Mouse (Mus musculus): Measurements from ENCODE around the gene Psmb9. TPM values are rescaled to one million over a fixed set of nuclear protein-coding genes. Genes with fewer than 3 reads are reported as not detected.

The Psmb9 gene
- polyA plus RNA-seq, 1 experiment from 2014 or later = 4.4 TPM

DNA sequence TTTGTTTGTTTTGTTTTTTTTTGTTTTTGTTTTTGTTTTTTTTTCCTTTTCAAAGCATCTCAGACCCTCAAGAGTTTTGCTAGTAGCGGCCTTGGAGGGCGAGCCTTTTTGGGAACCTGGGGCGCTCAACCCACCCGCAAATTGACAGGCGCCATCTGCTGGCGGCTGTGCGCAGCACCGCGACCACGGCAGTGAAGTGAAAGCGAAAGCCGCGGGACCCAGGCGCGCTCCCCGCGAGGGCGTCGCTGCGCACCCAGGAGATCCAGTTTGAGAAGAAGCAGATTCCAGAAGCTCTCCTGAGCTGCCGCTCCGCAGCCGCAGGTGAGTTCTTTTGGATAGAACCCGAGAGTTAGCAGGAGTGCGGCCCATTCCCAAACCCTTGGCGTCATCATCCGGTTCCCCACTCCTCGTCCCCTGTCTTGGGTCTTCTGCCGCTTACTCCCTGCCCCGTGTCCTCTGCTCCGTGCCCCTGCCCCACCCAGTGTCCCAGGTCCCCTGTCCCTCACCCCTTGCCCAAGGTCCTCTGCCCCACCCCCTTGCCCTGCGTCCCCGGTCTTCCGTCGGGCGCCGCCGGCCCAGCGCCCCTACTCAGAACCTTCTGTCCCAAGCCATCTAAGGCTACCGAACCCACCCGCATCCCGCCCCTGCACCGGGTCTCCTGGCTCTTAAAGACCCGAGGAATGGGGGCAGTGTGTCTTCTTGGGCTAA is 16.9 kb upstream of the Psmb9 start:
- no peaks in the 10 kb centered on the region for H3K36me3 ChIP-seq (ENCODE audit: control insufficient read depth, insufficient read depth, low read length)
- no peaks in the 10 kb centered on the region for H3K9me3 ChIP-seq (ENCODE audit: control insufficient read depth, low read depth, low read length)
- 0 out of 2 replicates have a peak, but pooled peaks cover 3% of the 10 kb centered on the region for H3K27me3 ChIP-seq (ENCODE audit: control insufficient read depth, insufficient read depth, low read length)
- 1% methylated on average over 44 of the region's 44 CpGs for WGBS
- H3K27ac ChIP-seq (ENCODE audit: low read length) = no peak overlapping the region
- peak overlapping the region; percentile 70 for H3K4me3 ChIP-seq (ENCODE audit: low read depth, low read length)
- ATAC-seq (ENCODE audit: insufficient number of reproducible peaks, insufficient read depth, low FRiP score, low read depth) = peak; percentile 63; the same call in 1 of the 2 replicates
- peak overlapping the region; percentile 50 for H3K9ac ChIP-seq (replicated peaks; ENCODE audit: low read depth, low read length)
- H3K4me2 ChIP-seq (replicated peaks; ENCODE audit: low read depth, low read length) = peak overlapping the region; percentile 97
- 0 out of 2 replicates have a peak, but pooled peaks cover 7% of the 10 kb centered on the region for H3K4me1 ChIP-seq (ENCODE audit: control insufficient read depth, insufficient read depth, low read length)

- Histone ChIP-seq H3K27ac (ENCODE audit: low read length) (no peak within 1 kb of the TSS), H3K27me3 (ENCODE audit: control insufficient read depth, insufficient read depth, low read length) (peaks cover 6% of the 10 kb centered on the region; the same call in 1 of the 2 replicates)
Measured at GRCm38 (mm10) chr17:34203444-34203843, 15.9 kb upstream of the Psmb9 start, which contains the start of gene Tap2. TSS of gene Tap2 (plus strand) at chr17:34203527.

GRCm38 (mm10) chr17:34202760-34203442 is 15.3 kb upstream of the Psmb9 start:
- peaks cover 11% of the 10 kb centered on the region; the same call in 1 of the 2 replicates for H3K27me3 ChIP-seq (ENCODE audit: control insufficient read depth, insufficient read depth, low read length)
- no peak overlapping the region for H3K4me2 ChIP-seq (replicated peaks; ENCODE audit: low read depth, low read length)
- H3K4me1 ChIP-seq (ENCODE audit: control insufficient read depth, insufficient read depth, low read length) = 0 out of 2 replicates have a peak, but pooled peaks cover 9% of the 10 kb centered on the region
- no peak for ATAC-seq (ENCODE audit: insufficient number of reproducible peaks, insufficient read depth, low FRiP score, low read depth)
- H3K27ac ChIP-seq (ENCODE audit: low read length) = no peak overlapping the region
- no peak overlapping the region for H3K4me3 ChIP-seq (ENCODE audit: low read depth, low read length)
- no peaks in the 10 kb centered on the region for H3K36me3 ChIP-seq (ENCODE audit: control insufficient read depth, insufficient read depth, low read length)
- H3K9me3 ChIP-seq (ENCODE audit: control insufficient read depth, low read depth, low read length) = no peaks in the 10 kb centered on the region
- no peak overlapping the region for H3K9ac ChIP-seq (replicated peaks; ENCODE audit: low read depth, low read length)
- 76% methylated on average over 4 of the region's 4 CpGs for WGBS

More at GRCm38 (mm10) chr17:34203444-34203843, 15.9 kb upstream of the Psmb9 start, which contains the start of gene Tap2:
- H3K36me3 ChIP-seq (ENCODE audit: control insufficient read depth, insufficient read depth, low read length) = no peaks in the 10 kb centered on the region
- peak within 1 kb of the TSS; percentile 70 for H3K4me3 ChIP-seq (ENCODE audit: low read depth, low read length)
- H3K4me1 ChIP-seq (ENCODE audit: control insufficient read depth, insufficient read depth, low read length) = 0 out of 2 replicates have a peak, but pooled peaks cover 7% of the 10 kb centered on the region
- H3K9me3 ChIP-seq (ENCODE audit: control insufficient read depth, low read depth, low read length) = no peaks in the 10 kb centered on the region
- no peak for ATAC-seq (ENCODE audit: insufficient number of reproducible peaks, insufficient read depth, low FRiP score, low read depth)
- H3K4me2 ChIP-seq (replicated peaks; ENCODE audit: low read depth, low read length) = peak within 1 kb of the TSS; percentile 97
- WGBS = 69% methylated on average over 5 of the region's 5 CpGs
- H3K9ac ChIP-seq (replicated peaks; ENCODE audit: low read depth, low read length) = peak within 1 kb of the TSS; percentile 50

GRCm38 (mm10) chr17:34201506-34202055 is 14.0 kb upstream of the Psmb9 start:
- H3K4me2 ChIP-seq (replicated peaks; ENCODE audit: low read depth, low read length) = no peak overlapping the region

DNA sequence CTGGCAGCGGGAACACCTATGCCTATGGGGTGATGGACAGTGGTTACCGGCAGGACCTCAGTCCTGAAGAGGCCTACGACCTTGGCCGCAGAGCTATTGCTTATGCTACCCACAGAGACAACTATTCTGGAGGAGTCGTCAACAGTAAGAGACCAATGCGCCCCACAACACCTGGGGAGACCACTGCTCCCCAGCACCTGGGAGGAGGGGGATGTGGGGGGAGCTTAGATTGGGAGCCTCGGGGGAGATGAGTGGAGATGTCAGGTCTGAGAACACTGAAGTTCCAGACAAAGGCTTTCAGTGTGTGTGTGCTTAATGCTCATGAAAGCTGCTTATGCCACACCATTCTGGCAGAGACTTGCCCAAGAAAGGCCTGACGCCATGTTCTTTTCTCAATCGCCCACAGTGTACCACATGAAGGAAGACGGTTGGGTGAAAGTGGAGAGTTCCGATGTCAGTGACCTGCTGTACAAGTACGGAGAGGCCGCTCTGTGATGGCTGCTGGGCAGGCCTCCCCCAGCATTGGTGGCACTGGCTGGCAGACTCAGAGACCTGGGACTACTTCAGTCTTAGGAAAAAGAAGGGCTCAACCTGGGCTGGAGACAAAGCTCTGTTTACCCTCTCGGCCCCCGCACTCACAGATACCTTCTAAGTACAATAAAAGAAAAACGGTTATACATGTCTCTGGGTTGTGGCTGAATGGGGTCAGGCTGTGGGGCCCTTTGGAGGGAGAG is 13.4 kb upstream of the Psmb9 start:
- H3K27me3 ChIP-seq (ENCODE audit: control insufficient read depth, insufficient read depth, low read length) = peaks cover 26% of the 10 kb centered on the region; the same call in 1 of the 2 replicates

More at GRCm38 (mm10) chr17:34201506-34202055, 14.0 kb upstream of the Psmb9 start:
- Histone ChIP-seq H3K4me1 (ENCODE audit: control insufficient read depth, insufficient read depth, low read length) (0 out of 2 replicates have a peak, but pooled peaks cover 12% of the 10 kb centered on the region), H3K9ac (replicated peaks; ENCODE audit: low read depth, low read length) (no peak overlapping the region), H3K4me3 (ENCODE audit: low read depth, low read length) (no peak overlapping the region), H3K36me3 (ENCODE audit: control insufficient read depth, insufficient read depth, low read length) (no peaks in the 10 kb centered on the region), H3K27ac (ENCODE audit: low read length) (no peak overlapping the region), H3K9me3 (ENCODE audit: control insufficient read depth, low read depth, low read length) (no peaks in the 10 kb centered on the region), H3K27me3 (ENCODE audit: control insufficient read depth, insufficient read depth, low read length) (peaks cover 23% of the 10 kb centered on the region; the same call in 1 of the 2 replicates)
- 67% methylated on average over 7 of the region's 7 CpGs for WGBS
- ATAC-seq (ENCODE audit: insufficient number of reproducible peaks, insufficient read depth, low FRiP score, low read depth) = no peak

GRCm38 (mm10) chr17:34200047-34200446 is 12.5 kb upstream of the Psmb9 start:
- no peak for ATAC-seq (ENCODE audit: insufficient number of reproducible peaks, insufficient read depth, low FRiP score, low read depth)
- Histone ChIP-seq H3K36me3 (ENCODE audit: control insufficient read depth, insufficient read depth, low read length) (no peaks in the 10 kb centered on the region), H3K27ac (ENCODE audit: low read length) (no peak overlapping the region), H3K4me2 (replicated peaks; ENCODE audit: low read depth, low read length) (no peak overlapping the region), H3K4me3 (ENCODE audit: low read depth, low read length) (no peak overlapping the region), H3K9me3 (ENCODE audit: control insufficient read depth, low read depth, low read length) (no peaks in the 10 kb centered on the region), H3K27me3 (ENCODE audit: control insufficient read depth, insufficient read depth, low read length) (peaks cover 26% of the 10 kb centered on the region), H3K4me1 (ENCODE audit: control insufficient read depth, insufficient read depth, low read length) (0 out of 2 replicates have a peak, but pooled peaks cover 8% of the 10 kb centered on the region), H3K9ac (replicated peaks; ENCODE audit: low read depth, low read length) (no peak overlapping the region)
- WGBS = 83% methylated on average over 10 of the region's 10 CpGs

More for the DNA sequence above, 13.4 kb upstream of the Psmb9 start:
- Histone ChIP-seq H3K27ac (ENCODE audit: low read length) (no peak overlapping the region), H3K9ac (replicated peaks; ENCODE audit: low read depth, low read length) (no peak overlapping the region), H3K9me3 (ENCODE audit: control insufficient read depth, low read depth, low read length) (no peaks in the 10 kb centered on the region), H3K36me3 (ENCODE audit: control insufficient read depth, insufficient read depth, low read length) (no peaks in the 10 kb centered on the region), H3K4me2 (replicated peaks; ENCODE audit: low read depth, low read length) (no peak overlapping the region), H3K4me1 (ENCODE audit: control insufficient read depth, insufficient read depth, low read length) (0 out of 2 replicates have a peak, but pooled peaks cover 12% of the 10 kb centered on the region), H3K4me3 (ENCODE audit: low read depth, low read length) (no peak overlapping the region)
- ATAC-seq (ENCODE audit: insufficient number of reproducible peaks, insufficient read depth, low FRiP score, low read depth) = no peak
- 87% methylated on average over 16 of the region's 16 CpGs for WGBS

DNA sequence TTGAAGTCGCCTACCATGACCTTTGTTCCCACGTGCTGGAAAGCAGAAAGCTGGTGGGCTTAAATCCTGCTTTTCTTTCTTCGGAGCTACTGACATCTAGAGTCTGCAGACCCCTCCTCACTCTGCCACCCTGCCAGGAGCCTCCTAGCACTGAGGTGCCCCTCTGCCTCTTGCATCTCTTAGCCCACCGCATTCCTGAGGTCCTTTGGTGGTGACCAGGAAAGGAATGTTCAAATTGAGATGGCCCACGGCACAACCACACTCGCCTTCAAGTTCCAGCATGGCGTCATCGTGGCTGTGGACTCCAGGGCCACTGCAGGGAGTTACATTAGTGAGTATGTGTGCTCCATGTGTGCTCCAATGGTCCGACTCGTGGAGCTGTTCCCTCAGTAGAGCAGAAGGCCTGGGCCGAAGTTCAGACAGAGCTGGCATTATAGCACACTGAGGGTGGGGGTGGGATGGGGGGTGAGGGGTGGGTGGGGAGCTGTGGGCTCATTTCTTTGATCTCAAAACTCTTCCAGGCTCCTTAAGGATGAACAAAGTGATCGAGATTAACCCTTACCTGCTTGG is 11.6 kb upstream of the Psmb9 start:
- ATAC-seq (ENCODE audit: insufficient number of reproducible peaks, insufficient read depth, low FRiP score, low read depth) = no peak
- WGBS = 69% methylated on average over 12 of the region's 12 CpGs
- peaks cover 31% of the 10 kb centered on the region for H3K27me3 ChIP-seq (ENCODE audit: control insufficient read depth, insufficient read depth, low read length)
- H3K4me1 ChIP-seq (ENCODE audit: control insufficient read depth, insufficient read depth, low read length) = 0 out of 2 replicates have a peak, but pooled peaks cover 5% of the 10 kb centered on the region
- H3K9me3 ChIP-seq (ENCODE audit: control insufficient read depth, low read depth, low read length) = no peaks in the 10 kb centered on the region
- H3K4me3 ChIP-seq (ENCODE audit: low read depth, low read length) = no peak overlapping the region
- H3K36me3 ChIP-seq (ENCODE audit: control insufficient read depth, insufficient read depth, low read length) = no peaks in the 10 kb centered on the region
- H3K27ac ChIP-seq (ENCODE audit: low read length) = no peak overlapping the region
- H3K4me2 ChIP-seq (replicated peaks; ENCODE audit: low read depth, low read length) = no peak overlapping the region
- H3K9ac ChIP-seq (replicated peaks; ENCODE audit: low read depth, low read length) = no peak overlapping the region

Measured in stomach, embryonic 14.5 days (tissue).